Mouse (Mus musculus): ENCODE measurements at regions not wholly inside any gene's neighbourhood (a gene's known extent, or its start where the extent isn't known, plus 50 kb on each side); places are given as distances from the start of the nearest gene placed in this dataset.
A peak's percentile ranks its signal among the peaks of the same experiment; 100 is the strongest.

DNA sequence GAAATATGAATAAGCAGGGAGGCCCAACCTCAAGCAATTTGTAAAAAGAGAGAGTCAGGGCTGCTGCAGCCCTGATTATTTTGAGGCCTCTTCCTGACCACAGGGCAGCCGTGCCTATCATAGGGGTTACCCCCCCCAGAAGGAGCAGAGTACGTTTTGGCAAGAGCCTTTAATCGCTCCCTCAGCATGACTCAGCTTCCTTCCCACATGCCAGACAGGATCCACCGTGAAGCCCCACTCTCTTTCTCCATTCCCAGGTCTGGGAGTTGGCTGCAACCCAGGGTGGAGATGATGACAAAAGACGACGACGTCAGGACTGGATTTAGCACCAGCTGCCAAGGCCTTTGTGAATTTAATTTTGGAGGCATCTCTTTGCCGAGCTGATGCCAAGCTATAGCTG is 67.9 kb upstream of the Bace2 start:
- 30% methylated on average over 8 of the region's 8 CpGs for WGBS
- Histone ChIP-seq H3K4me3 (ENCODE audit: low read depth, low read length) (no peak overlapping the region), H3K9me3 (ENCODE audit: control insufficient read depth, low read length) (no peaks in the 10 kb centered on the region), H3K4me1 (replicated peaks; ENCODE audit: control insufficient read depth, insufficient read depth, low read length) (peaks cover 8% of the 10 kb centered on the region; the same call in 1 of the 2 replicates), H3K27ac (ENCODE audit: low read depth, low read length) (no peak overlapping the region), H3K4me2 (no peak overlapping the region), H3K36me3 (ENCODE audit: control insufficient read depth, insufficient read depth, low read length) (no peaks in the 10 kb centered on the region), H3K27me3 (replicated peaks; ENCODE audit: control insufficient read depth, insufficient read depth, low read length) (no peaks in the 10 kb centered on the region), H3K9ac (ENCODE audit: low read depth, low read length) (no peak overlapping the region)
- DNase-seq (ENCODE audit: low spot score) (no peak), ATAC-seq (replicated peaks; ENCODE audit: low FRiP score) (peak; percentile 66)

DNA sequence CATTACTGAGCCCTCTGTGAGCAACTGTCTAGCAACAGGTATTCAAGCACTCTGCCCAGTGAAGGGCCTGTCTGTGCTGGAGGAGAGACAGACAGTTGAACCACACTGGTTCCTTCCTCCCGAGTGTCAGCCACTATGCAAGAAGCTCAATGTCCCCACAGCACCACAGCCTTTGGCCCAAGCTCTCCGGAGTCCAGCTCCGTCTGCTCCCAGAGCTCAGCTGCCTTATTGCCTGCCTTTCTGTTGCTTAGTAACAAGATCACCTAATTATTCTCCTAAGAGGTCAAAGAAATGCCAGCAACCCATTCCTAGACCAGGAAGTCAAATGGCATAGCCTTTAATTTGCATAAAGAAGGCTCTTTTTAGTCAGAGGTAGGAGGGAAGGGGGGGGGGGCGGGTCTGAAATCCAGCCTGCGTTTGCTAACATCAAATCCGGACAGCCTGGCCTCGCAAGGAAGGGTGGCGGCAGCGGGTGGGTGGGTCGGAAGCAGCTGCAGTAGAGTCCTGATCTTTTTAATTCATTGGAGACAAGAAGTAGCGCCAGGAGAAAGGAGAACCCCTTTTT is 64.0 kb upstream of the Bace2 start:
- no peak for ATAC-seq (replicated peaks; ENCODE audit: low FRiP score)
- Histone ChIP-seq H3K4me3 (ENCODE audit: low read depth, low read length) (no peak overlapping the region), H3K9ac (ENCODE audit: low read depth, low read length) (no peak overlapping the region), H3K4me1 (replicated peaks; ENCODE audit: control insufficient read depth, insufficient read depth, low read length) (peaks cover 8% of the 10 kb centered on the region; the same call in 1 of the 2 replicates), H3K27me3 (replicated peaks; ENCODE audit: control insufficient read depth, insufficient read depth, low read length) (no peaks in the 10 kb centered on the region), H3K4me2 (peak overlapping the region; percentile 14; the same call in 1 of the 2 replicates), H3K27ac (ENCODE audit: low read depth, low read length) (no peak overlapping the region), H3K36me3 (ENCODE audit: control insufficient read depth, insufficient read depth, low read length) (no peaks in the 10 kb centered on the region), H3K9me3 (ENCODE audit: control insufficient read depth, low read length) (no peaks in the 10 kb centered on the region)
- 18% methylated on average over 11 of the region's 11 CpGs for WGBS
- DNase-seq (ENCODE audit: low spot score) = no peak

DNA sequence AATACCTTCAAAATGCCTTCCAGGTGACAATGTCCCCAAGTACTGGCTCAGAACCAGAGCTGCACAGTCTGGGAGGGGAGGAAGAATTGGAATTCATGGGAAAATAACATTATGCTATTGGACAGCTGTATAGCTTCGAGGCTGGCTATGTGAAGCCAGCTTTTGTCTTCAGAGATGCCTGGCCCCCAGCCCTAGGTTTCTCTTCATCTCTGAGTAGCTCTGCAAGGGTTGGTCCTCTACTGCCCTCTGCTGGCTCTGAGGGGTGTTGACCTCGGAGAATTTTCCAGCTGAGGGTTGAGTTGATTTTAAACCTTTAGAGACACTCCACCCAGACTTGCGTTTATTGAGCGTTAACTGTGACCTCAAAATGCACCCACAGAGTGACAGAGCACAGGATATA is 63.3 kb upstream of the Bace2 start:
- Histone ChIP-seq H3K4me2 (peak overlapping the region; percentile 14; the same call in 1 of the 2 replicates), H3K4me3 (ENCODE audit: low read depth, low read length) (no peak overlapping the region), H3K27me3 (replicated peaks; ENCODE audit: control insufficient read depth, insufficient read depth, low read length) (no peaks in the 10 kb centered on the region), H3K4me1 (replicated peaks; ENCODE audit: control insufficient read depth, insufficient read depth, low read length) (peaks cover 8% of the 10 kb centered on the region; the same call in 1 of the 2 replicates), H3K36me3 (ENCODE audit: control insufficient read depth, insufficient read depth, low read length) (no peaks in the 10 kb centered on the region), H3K27ac (ENCODE audit: low read depth, low read length) (no peak overlapping the region), H3K9me3 (ENCODE audit: control insufficient read depth, low read length) (no peaks in the 10 kb centered on the region), H3K9ac (ENCODE audit: low read depth, low read length) (no peak overlapping the region)
- DNase-seq (ENCODE audit: low spot score) (no peak), ATAC-seq (replicated peaks; ENCODE audit: low FRiP score) (no peak)
- 8% methylated on average over 4 of the region's 4 CpGs for WGBS

DNA sequence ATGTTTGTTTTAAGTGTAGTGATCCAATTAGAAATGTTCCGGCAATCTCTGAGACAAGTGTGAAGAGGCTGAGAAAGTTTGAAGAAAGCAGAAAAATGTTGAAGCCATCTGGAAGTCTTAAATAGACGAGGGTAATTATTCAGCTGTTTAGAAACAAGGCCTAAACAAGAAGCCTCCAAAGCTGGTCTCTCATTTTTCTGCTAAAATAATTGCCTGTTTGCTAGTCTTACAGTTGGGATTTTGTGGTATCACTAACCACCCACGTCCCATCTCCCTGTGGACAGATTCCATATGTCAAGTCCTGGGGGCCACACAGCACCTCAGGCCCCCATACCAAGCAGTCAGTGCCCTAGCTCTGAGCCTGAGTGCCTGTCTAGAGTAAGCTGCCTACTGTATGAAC is 59.4 kb upstream of the Bace2 start:
- H3K27me3 ChIP-seq (replicated peaks; ENCODE audit: control insufficient read depth, insufficient read depth, low read length) = no peaks in the 10 kb centered on the region
- H3K9me3 ChIP-seq (ENCODE audit: control insufficient read depth, low read length) = no peaks in the 10 kb centered on the region
- H3K4me2 ChIP-seq = no peak overlapping the region
- 77% methylated on average over 3 of the region's 3 CpGs for WGBS
- no peak for ATAC-seq (replicated peaks; ENCODE audit: low FRiP score)
- H3K36me3 ChIP-seq (ENCODE audit: control insufficient read depth, insufficient read depth, low read length) = no peaks in the 10 kb centered on the region
- no peak for DNase-seq (ENCODE audit: low spot score)
- no peak overlapping the region for H3K4me3 ChIP-seq (ENCODE audit: low read depth, low read length)
- H3K27ac ChIP-seq (ENCODE audit: low read depth, low read length) = no peak overlapping the region
- no peak overlapping the region for H3K9ac ChIP-seq (ENCODE audit: low read depth, low read length)
- 0 out of 2 replicates have a peak, but pooled peaks cover 5% of the 10 kb centered on the region for H3K4me1 ChIP-seq (replicated peaks; ENCODE audit: control insufficient read depth, insufficient read depth, low read length)

DNA sequence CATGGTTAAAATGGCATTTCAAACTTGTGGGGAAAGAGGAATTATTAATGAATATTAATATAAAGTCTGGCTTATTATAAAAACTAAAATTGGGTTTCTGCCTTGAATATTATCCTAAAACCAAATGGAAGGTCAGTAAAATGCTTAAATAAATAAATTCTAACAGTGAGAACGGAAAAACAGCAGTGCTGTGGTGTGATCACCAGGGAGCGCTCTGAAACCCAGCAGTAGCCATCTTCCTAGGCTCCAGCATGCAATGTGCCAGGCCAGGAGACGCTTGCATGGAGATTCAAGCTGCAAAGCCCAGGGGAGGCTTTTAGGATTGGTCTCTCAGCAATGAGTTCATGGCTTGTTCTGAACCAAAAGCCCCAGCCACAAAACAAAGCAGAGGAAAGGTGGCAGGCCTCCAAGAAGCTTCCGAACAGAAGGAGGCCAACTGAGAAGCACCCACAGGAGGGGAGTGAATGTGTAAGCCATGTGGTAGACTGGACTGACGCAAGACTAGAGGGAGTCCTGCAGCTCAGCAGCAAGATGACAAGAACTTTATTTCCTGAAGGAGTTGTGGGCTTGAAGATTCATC is 52.3 kb upstream of the Bace2 start:
- no peaks in the 10 kb centered on the region for H3K4me1 ChIP-seq (replicated peaks; ENCODE audit: control insufficient read depth, insufficient read depth, low read length)
- H3K9me3 ChIP-seq (ENCODE audit: control insufficient read depth, low read length) = no peaks in the 10 kb centered on the region
- no peak overlapping the region for H3K4me3 ChIP-seq (ENCODE audit: low read depth, low read length)
- no peak for ATAC-seq (replicated peaks; ENCODE audit: low FRiP score)
- no peak overlapping the region for H3K9ac ChIP-seq (ENCODE audit: low read depth, low read length)
- no peak overlapping the region for H3K4me2 ChIP-seq
- H3K27ac ChIP-seq (ENCODE audit: low read depth, low read length) = no peak overlapping the region
- no peak for DNase-seq (ENCODE audit: low spot score)
- H3K27me3 ChIP-seq (replicated peaks; ENCODE audit: control insufficient read depth, insufficient read depth, low read length) = no peaks in the 10 kb centered on the region
- WGBS = 77% methylated on average over 5 of the region's 5 CpGs
- H3K36me3 ChIP-seq (ENCODE audit: control insufficient read depth, insufficient read depth, low read length) = no peaks in the 10 kb centered on the region
